Mouse (Mus musculus) left cerebral cortex, postnatal 14 days (tissue): ENCODE measurements at regions not wholly inside any gene's neighbourhood (a gene's known extent, or its start where the extent isn't known, plus 50 kb on each side); places are given as distances from the start of the nearest gene placed in this dataset.

Source experiments
- DNase-seq, 2 experiments: peaks; one replicate each; pipeline ENCODE4 v3.0.0; 2021 to 2022; ENCODE audit warnings: low spot score in 2 of 2, mixed read lengths in 1 of 2
- intact Hi-C: fragments of 180-260 bp; cut with DNase I; formaldehyde crosslinking; loops from one replicate; pipeline ENCODE4 v1.15.1; 2025

- intact Hi-C loops = no loop called here
- peak in 1 of 2 experiments; percentile 9 for DNase-seq
These were observed 60.4 kb upstream of the Prdx6b start for GRCm38 (mm10) chr2:80231891-80232290.

GRCm38 (mm10) chr2:80205074-80205727 lies 75.9 kb upstream of the Pde1a start:
- intact Hi-C loops = no loop called here
- DNase-seq = no peak

GRCm38 (mm10) chr2:80203486-80203885 lies 74.2 kb upstream of the Pde1a start:
- intact Hi-C loops = no loop called here
- no peak for DNase-seq

GRCm38 (mm10) chr2:80195896-80196410 lies 66.7 kb upstream of the Pde1a start:
- DNase-seq = no peak
- intact Hi-C loops = no loop called here

GRCm38 (mm10) chr2:80188374-80188773 lies 59.1 kb upstream of the Pde1a start:
- intact Hi-C loops = no loop called here
- peak; percentile 52 to 70 for DNase-seq

GRCm38 (mm10) chr2:80186867-80187266 lies 57.6 kb upstream of the Pde1a start:
- peak in 1 of 2 experiments; percentile 33 for DNase-seq
- intact Hi-C loops = no loop called here
